Mouse (Mus musculus) kidney, postnatal 36 days (tissue): ENCODE data around the gene Mon2.
A peak's percentile ranks its signal among the peaks of the same experiment; 100 is the strongest.

Source experiments
- DNase-seq, 2 experiments: peaks; one replicate each; pipeline ENCODE4 v3.0.0; 2021 to 2022; ENCODE audit warnings: mixed read lengths in 2 of 2

The Mon2 gene

GRCm38 (mm10) chr10:123076245-123077023, at the start of gene Mon2:
Gene Mon2, minus strand, starts transcription at chr10:123076505.
- peak; percentile 98 to 100 for DNase-seq

- peak; percentile 43 to 59 for DNase-seq
Observed at GRCm38 (mm10) chr10:123120666-123121392, 44.5 kb upstream of the Mon2 start.

GRCm38 (mm10) chr10:123116861-123117260, 40.6 kb upstream of the Mon2 start:
- no peak for DNase-seq

GRCm38 (mm10) chr10:123113466-123113865, 37.2 kb upstream of the Mon2 start:
- DNase-seq: no peak

GRCm38 (mm10) chr10:123112787-123113168, 36.5 kb upstream of the Mon2 start:
- DNase-seq: no peak

- no peak for DNase-seq
Observed at GRCm38 (mm10) chr10:123112056-123112786, 35.9 kb upstream of the Mon2 start.

- DNase-seq: no peak
Observed at GRCm38 (mm10) chr10:123110548-123110947, 34.2 kb upstream of the Mon2 start.

GRCm38 (mm10) chr10:123108527-123108926, 32.2 kb upstream of the Mon2 start:
- DNase-seq: no peak

- no peak for DNase-seq
Observed at GRCm38 (mm10) chr10:123108121-123108520, 31.8 kb upstream of the Mon2 start.

GRCm38 (mm10) chr10:123101303-123101702, 25.0 kb upstream of the Mon2 start:
- no peak for DNase-seq

- DNase-seq: no peak
Observed at GRCm38 (mm10) chr10:123100584-123100983, 24.3 kb upstream of the Mon2 start.

GRCm38 (mm10) chr10:123094504-123094903, 18.2 kb upstream of the Mon2 start:
- peak; percentile 29 to 45 for DNase-seq

GRCm38 (mm10) chr10:123092577-123092976, 16.3 kb upstream of the Mon2 start:
- no peak for DNase-seq

- peak; percentile 53 to 75 for DNase-seq
Observed at GRCm38 (mm10) chr10:123091737-123092136, 15.4 kb upstream of the Mon2 start.

GRCm38 (mm10) chr10:123089425-123089930, 13.2 kb upstream of the Mon2 start:
- DNase-seq: peak in 1 of 2 experiments; percentile 5

- no peak for DNase-seq
Observed at GRCm38 (mm10) chr10:123086847-123087246, 10.5 kb upstream of the Mon2 start.

GRCm38 (mm10) chr10:123084900-123085641, 8.8 kb upstream of the Mon2 start:
- no peak for DNase-seq

- no peak for DNase-seq
Observed at GRCm38 (mm10) chr10:123084307-123084706, 8.0 kb upstream of the Mon2 start.

GRCm38 (mm10) chr10:123075751-123076242, 508 bp downstream of the Mon2 start:
- peak in 1 of 2 experiments; percentile 48 for DNase-seq

- DNase-seq: no peak
Observed at GRCm38 (mm10) chr10:123071997-123072396, 4.3 kb downstream of the Mon2 start.

- DNase-seq: no peak
Observed at GRCm38 (mm10) chr10:123063021-123063420, 13.3 kb downstream of the Mon2 start.

GRCm38 (mm10) chr10:123060831-123061230, 15.5 kb downstream of the Mon2 start:
- DNase-seq: no peak
